Comparison of ENCODE assay signal across 28 mouse cellular contexts in the genomic region with DNA sequence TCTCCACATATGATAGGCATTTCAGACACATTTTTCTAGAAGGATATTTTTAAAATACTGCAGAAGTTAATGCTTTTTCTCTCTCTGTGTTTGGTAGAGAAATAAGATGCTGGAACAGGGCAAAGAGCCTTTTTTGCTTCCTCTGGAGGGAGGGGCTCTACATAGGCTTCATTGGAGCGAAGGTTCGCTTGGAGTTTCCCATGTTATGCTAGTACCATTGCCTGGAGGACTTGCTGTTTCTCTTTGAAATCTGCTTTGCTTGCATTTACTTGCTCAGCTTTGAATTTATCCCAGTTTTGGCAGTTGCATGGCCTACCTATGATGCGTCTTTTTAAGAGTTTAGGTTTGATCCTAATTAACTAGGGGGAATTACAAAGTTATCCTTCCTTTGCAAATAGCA.
A peak's percentile ranks its signal among the peaks of the same experiment; 100 is the strongest.
DNase-seq lines count a peak whose midpoint lies in the region; ATAC-seq lines count a peak whose summit lies in the region.
"Had no signal": no experiment of that assay in that cellular context is flagged by ENCODE, and none has a peak within 500 bp of the region (broad histone marks: within the 10 kb centered on the region; RNA-seq: fewer than 3 reads in every experiment).

No protein-coding gene starts in this region.

- no peaks in the 10 kb centered on the region for H3K9me3 ChIP-seq in embryonic facial prominence, embryonic 12.5 days
- H3K9me3 ChIP-seq in embryonic facial prominence, embryonic 10.5 days: no peaks in the 10 kb centered on the region
- no peaks in the 10 kb centered on the region for H3K9me3 ChIP-seq in heart, embryonic 15.5 days (replicated peaks)
- H3K9me3 ChIP-seq in lung, embryonic 16.5 days (ENCODE audit: control insufficient read depth, low read length): no peaks in the 10 kb centered on the region
- H3K9me3 ChIP-seq in intestine, embryonic 15.5 days: no peaks in the 10 kb centered on the region
- H3K9me3 ChIP-seq: forebrain, embryonic 10.5 days; midbrain, embryonic 10.5 days; neural tube, embryonic 13.5 days had no signal

- no peak for DNase-seq in embryonic facial prominence, embryonic 10.5 days (ENCODE audit: low spot score)
- no peak for DNase-seq in heart, postnatal 36 days
- no peak for DNase-seq in lung, adult 18-20 months
- DNase-seq: adrenal gland, postnatal 10 days; cerebellum, adult 2 months; cerebellum, postnatal 25 days; gastrocnemius, postnatal 14 days; heart, postnatal 14 days; kidney, adult 2 months; kidney, postnatal 10 days; left cerebral cortex, postnatal 4 days; retina, postnatal 1 day; right cerebral cortex, postnatal 25 days; thymus, adult 18-20 months; thymus, postnatal 36 days had no signal

- no peak overlapping the region for H3K9ac ChIP-seq in embryonic facial prominence, embryonic 12.5 days
- no peak overlapping the region for H3K9ac ChIP-seq in heart, embryonic 15.5 days
- no peak overlapping the region for H3K9ac ChIP-seq in lung, embryonic 16.5 days (ENCODE audit: low read length)
- no peak overlapping the region for H3K9ac ChIP-seq in intestine, embryonic 15.5 days
- H3K9ac ChIP-seq: forebrain, postnatal 0 days; hindbrain, embryonic 14.5 days; neural tube, embryonic 13.5 days had no signal

- intact Hi-C loops in heart, postnatal 36 days (cut with DNase I): no loop called here

- WGBS in embryonic facial prominence, embryonic 12.5 days: 83% methylated on average over 3 of the region's 3 CpGs
- WGBS in embryonic facial prominence, embryonic 10.5 days: 88% methylated on average over 3 of the region's 3 CpGs
- WGBS in heart, embryonic 15.5 days: 88% methylated on average over 3 of the region's 3 CpGs
- 66% methylated on average over 3 of the region's 3 CpGs for WGBS in lung, embryonic 16.5 days
- 83% methylated on average over 3 of the region's 3 CpGs for WGBS in intestine, embryonic 15.5 days

- ATAC-seq in embryonic facial prominence, embryonic 12.5 days (ENCODE audit: insufficient number of reproducible peaks, insufficient read depth, low FRiP score, low TSS enrichment): no peak
- ATAC-seq in heart, embryonic 15.5 days (replicated peaks; ENCODE audit: insufficient number of reproducible peaks, insufficient read depth, low FRiP score, low read depth): no peak
- ATAC-seq in lung, embryonic 16.5 days (ENCODE audit: low read depth): no peak
- ATAC-seq in intestine, embryonic 15.5 days: no peak
- ATAC-seq: activated CD4-positive, CD25-positive, alpha-beta regulatory T cell, adult 4 months; inflammation-experienced regulatory T-cells, adult 6 months; midbrain, embryonic 16.5 days had no signal

- no peak overlapping the region for H3K4me3 ChIP-seq in embryonic facial prominence, embryonic 12.5 days
- no peak overlapping the region for H3K4me3 ChIP-seq in embryonic facial prominence, embryonic 10.5 days
- no peak overlapping the region for H3K4me3 ChIP-seq in heart, embryonic 15.5 days
- no peak overlapping the region for H3K4me3 ChIP-seq in lung, embryonic 16.5 days (ENCODE audit: low read length)
- no peak overlapping the region for H3K4me3 ChIP-seq in intestine, embryonic 15.5 days (replicated peaks)
- H3K4me3 ChIP-seq: forebrain, embryonic 10.5 days; midbrain, embryonic 10.5 days; myocyte; neural tube, embryonic 13.5 days had no signal

- peak overlapping the region; percentile 11; the same call in 1 of the 2 replicates for H3K27ac ChIP-seq in embryonic facial prominence, embryonic 12.5 days
- H3K27ac ChIP-seq in embryonic facial prominence, embryonic 10.5 days (replicated peaks): no peak overlapping the region; the same call in 1 of the 2 replicates
- peak overlapping the region; percentile 87 for H3K27ac ChIP-seq in heart, embryonic 15.5 days
- peak overlapping the region; percentile 88 for H3K27ac ChIP-seq in lung, embryonic 16.5 days (ENCODE audit: low read length)
- no peak overlapping the region for H3K27ac ChIP-seq in intestine, embryonic 15.5 days
- H3K27ac ChIP-seq: forebrain, embryonic 10.5 days; hindbrain, embryonic 14.5 days; midbrain, embryonic 10.5 days; neural tube, embryonic 13.5 days had no signal

- H3K36me3 ChIP-seq in embryonic facial prominence, embryonic 12.5 days: no peaks in the 10 kb centered on the region
- no peaks in the 10 kb centered on the region for H3K36me3 ChIP-seq in embryonic facial prominence, embryonic 10.5 days (replicated peaks)
- H3K36me3 ChIP-seq in heart, embryonic 15.5 days: no peaks in the 10 kb centered on the region
- no peaks in the 10 kb centered on the region for H3K36me3 ChIP-seq in lung, embryonic 16.5 days (ENCODE audit: control insufficient read depth, insufficient read depth, low read length)
- no peaks in the 10 kb centered on the region for H3K36me3 ChIP-seq in intestine, embryonic 15.5 days
- H3K36me3 ChIP-seq: forebrain, embryonic 10.5 days; midbrain, embryonic 10.5 days; neural tube, embryonic 13.5 days had no signal

- peaks cover 13% of the 10 kb centered on the region; the same call in 1 of the 2 replicates for H3K4me1 ChIP-seq in embryonic facial prominence, embryonic 12.5 days
- peaks cover 31% of the 10 kb centered on the region for H3K4me1 ChIP-seq in embryonic facial prominence, embryonic 10.5 days
- H3K4me1 ChIP-seq in heart, embryonic 15.5 days (replicated peaks): peaks cover 26% of the 10 kb centered on the region
- peaks cover 23% of the 10 kb centered on the region for H3K4me1 ChIP-seq in lung, embryonic 16.5 days (replicated peaks; ENCODE audit: control insufficient read depth, insufficient read depth, low read length)
- H3K4me1 ChIP-seq in intestine, embryonic 15.5 days (replicated peaks): peaks cover 8% of the 10 kb centered on the region
- H3K4me1 ChIP-seq: neural tube, embryonic 13.5 days had no signal

- H3K27me3 ChIP-seq in embryonic facial prominence, embryonic 12.5 days: no peaks in the 10 kb centered on the region
- no peaks in the 10 kb centered on the region for H3K27me3 ChIP-seq in embryonic facial prominence, embryonic 10.5 days (replicated peaks; ENCODE audit: low read depth, poor library complexity, severe bottlenecking)
- no peaks in the 10 kb centered on the region for H3K27me3 ChIP-seq in heart, embryonic 15.5 days
- H3K27me3 ChIP-seq in lung, embryonic 16.5 days (ENCODE audit: control insufficient read depth, insufficient read depth, low read depth, low read length): no peaks in the 10 kb centered on the region
- H3K27me3 ChIP-seq in intestine, embryonic 15.5 days (replicated peaks): no peaks in the 10 kb centered on the region
- H3K27me3 ChIP-seq: neural tube, embryonic 13.5 days had no signal

- no peak overlapping the region for H3K4me2 ChIP-seq in embryonic facial prominence, embryonic 12.5 days (replicated peaks)
- no peak overlapping the region for H3K4me2 ChIP-seq in heart, embryonic 15.5 days
- H3K4me2 ChIP-seq in lung, embryonic 16.5 days (ENCODE audit: low read depth, low read length): no peak overlapping the region
- no peak overlapping the region for H3K4me2 ChIP-seq in intestine, embryonic 15.5 days (replicated peaks)
- H3K4me2 ChIP-seq: hindbrain, embryonic 14.5 days; neural tube, embryonic 13.5 days had no signal

Comparison
In these comparisons a context has a peak if more than half of its experiments do, and no peak if none do; other contexts are left out.
1. H3K27ac ChIP-seq: peak in embryonic facial prominence, embryonic 12.5 days (single experiment), heart, embryonic 15.5 days (single experiment) and lung, embryonic 16.5 days (single experiment); none in embryonic facial prominence, embryonic 10.5 days (single experiment) and intestine, embryonic 15.5 days (single experiment).